Comparison of ENCODE assay signal across 10 mouse cellular contexts in the genomic region with DNA sequence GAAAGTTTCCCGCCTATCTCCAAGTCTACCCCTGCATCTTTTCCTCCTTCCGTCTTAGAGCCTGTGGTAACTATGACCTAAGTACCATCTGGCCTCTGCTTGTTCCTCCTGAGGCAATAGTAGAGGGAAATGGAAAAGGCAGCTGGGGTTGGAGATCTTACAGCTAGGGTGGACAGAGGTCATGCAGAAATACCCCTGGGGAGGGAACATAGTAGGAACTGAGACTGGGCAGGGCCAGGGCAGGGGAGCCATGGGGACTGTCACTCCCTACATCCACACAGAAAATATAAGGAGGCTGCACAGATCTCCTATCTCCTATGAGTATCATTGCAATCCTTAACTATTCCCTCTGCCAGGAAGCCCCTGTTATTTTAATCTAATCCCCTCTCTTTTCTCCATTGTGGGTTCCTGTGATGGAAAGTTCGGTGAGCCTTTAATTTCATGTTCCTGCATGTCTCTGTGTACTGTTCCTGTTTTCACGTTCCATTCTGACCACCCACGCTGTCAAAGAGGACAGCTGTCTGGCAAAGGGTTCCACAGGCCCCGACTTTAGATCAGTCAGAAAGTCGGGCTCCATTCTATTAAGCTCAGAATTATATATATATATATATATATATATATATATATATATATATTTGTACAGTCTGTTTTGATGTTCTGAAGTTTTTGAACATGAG. TPM values are rescaled to one million over a fixed set of nuclear protein-coding genes. Genes with fewer than 3 reads are reported as not detected.
DNase-seq lines count a peak whose midpoint lies in the region; ATAC-seq and TF ChIP-seq lines count a peak whose summit lies in the region.
"Had no signal": no experiment of that assay in that cellular context is flagged by ENCODE, and none has a peak within 500 bp of the region (broad histone marks: within the 10 kb centered on the region; RNA-seq: fewer than 3 reads in every experiment).

No protein-coding gene starts in this region.

- peak; percentile 27 for DNase-seq in adrenal gland, adult 2 months
- DNase-seq in adrenal gland, postnatal 25 days, result no peak
- DNase-seq in testis, postnatal 14 days (ENCODE audit: low spot score), result no peak
- no peak for DNase-seq in frontal cortex, adult 2 months (ENCODE audit: extremely low spot score in 1 of 2, low spot score in 1 of 2)
- DNase-seq: cerebellum, postnatal 25 days; kidney, postnatal 4 days had no signal

- no peak overlapping the region for H3K9ac ChIP-seq in liver, embryonic 16.5 days (ENCODE audit: low read depth, low read length)
- H3K9ac ChIP-seq in stomach, embryonic 16.5 days (ENCODE audit: low read length), result no peak overlapping the region
- H3K9ac ChIP-seq in neural tube, embryonic 15.5 days (replicated peaks), result no peak overlapping the region

- H3K36me3 ChIP-seq in testis, adult 2 months (ENCODE audit: control insufficient read depth, insufficient read depth, low read length), result no peaks in the 10 kb centered on the region
- no peaks in the 10 kb centered on the region for H3K36me3 ChIP-seq in liver, embryonic 16.5 days (ENCODE audit: control insufficient read depth, insufficient read depth)
- no peaks in the 10 kb centered on the region for H3K36me3 ChIP-seq in stomach, embryonic 16.5 days (ENCODE audit: control insufficient read depth, insufficient read depth, low read length)
- no peaks in the 10 kb centered on the region for H3K36me3 ChIP-seq in neural tube, embryonic 15.5 days

- no peaks in the 10 kb centered on the region for H3K27me3 ChIP-seq in testis, adult 2 months (ENCODE audit: control insufficient read depth, insufficient read depth, low read length)
- no peaks in the 10 kb centered on the region for H3K27me3 ChIP-seq in liver, embryonic 16.5 days (ENCODE audit: control insufficient read depth, insufficient read depth, low read depth, low read length)
- H3K27me3 ChIP-seq in stomach, embryonic 16.5 days (ENCODE audit: control insufficient read depth, insufficient read depth, low read length), result no peaks in the 10 kb centered on the region
- H3K27me3 ChIP-seq in neural tube, embryonic 15.5 days (replicated peaks), result no peaks in the 10 kb centered on the region

- H3K27ac ChIP-seq in testis, adult 2 months (ENCODE audit: control insufficient read depth, insufficient read depth, low read depth, low read length), result 0 out of 2 replicates have a peak overlapping the region, but pooled peaks have one; percentile 25
- H3K27ac ChIP-seq in liver, embryonic 16.5 days (ENCODE audit: low read length), result no peak overlapping the region
- peak overlapping the region; percentile 58; the same call in 1 of the 2 replicates for H3K27ac ChIP-seq in stomach, embryonic 16.5 days (ENCODE audit: low read length)
- no peak overlapping the region for H3K27ac ChIP-seq in neural tube, embryonic 15.5 days (replicated peaks)

- H3K4me2 ChIP-seq in liver, embryonic 16.5 days (ENCODE audit: low read depth, low read length), result no peak overlapping the region
- H3K4me2 ChIP-seq in stomach, embryonic 16.5 days (ENCODE audit: low read depth, low read length), result no peak overlapping the region
- H3K4me2 ChIP-seq in neural tube, embryonic 15.5 days, result no peak overlapping the region

- TF ChIP-seq POLR2A in testis, adult 2 months (IDR thresholded peaks at IDR 0.05; ENCODE audit: control insufficient read depth, low read depth, low read length), result no peak

- H3K9me3 ChIP-seq in liver, embryonic 16.5 days (replicated peaks; ENCODE audit: control insufficient read depth, low read length), result no peaks in the 10 kb centered on the region
- H3K9me3 ChIP-seq in stomach, embryonic 16.5 days (replicated peaks; ENCODE audit: control insufficient read depth, low read length), result no peaks in the 10 kb centered on the region
- no peaks in the 10 kb centered on the region for H3K9me3 ChIP-seq in neural tube, embryonic 15.5 days (replicated peaks)

- H3K4me3 ChIP-seq in testis, adult 2 months (ENCODE audit: control insufficient read depth, low read depth, low read length), result no peak overlapping the region
- H3K4me3 ChIP-seq in liver, embryonic 16.5 days (ENCODE audit: low read depth, low read length), result no peak overlapping the region
- H3K4me3 ChIP-seq in stomach, embryonic 16.5 days (replicated peaks; ENCODE audit: low read length), result no peak overlapping the region
- H3K4me3 ChIP-seq in neural tube, embryonic 15.5 days (replicated peaks), result no peak overlapping the region

- no peak for TF ChIP-seq CTCF in testis, adult 2 months (IDR thresholded peaks at IDR 0.05; ENCODE audit: control insufficient read depth, insufficient read depth, insufficient replicate concordance, low read depth, low read length)

- peaks cover 2% of the 10 kb centered on the region for H3K4me1 ChIP-seq in testis, adult 2 months (ENCODE audit: control insufficient read depth, insufficient read depth, low read length)
- H3K4me1 ChIP-seq in liver, embryonic 16.5 days (ENCODE audit: control insufficient read depth, low read depth, low read length), result no peaks in the 10 kb centered on the region
- H3K4me1 ChIP-seq in stomach, embryonic 16.5 days (ENCODE audit: control insufficient read depth, insufficient read depth, low read length), result peaks cover 9% of the 10 kb centered on the region; the same call in 1 of the 2 replicates
- H3K4me1 ChIP-seq in neural tube, embryonic 15.5 days, result no peaks in the 10 kb centered on the region

- ATAC-seq in liver, embryonic 16.5 days (ENCODE audit: low read depth), result peak; percentile 30
- ATAC-seq in stomach, embryonic 16.5 days (ENCODE audit: insufficient read depth, low FRiP score), result peak; percentile 23; the same call in 1 of the 2 replicates
- ATAC-seq in neural tube, embryonic 15.5 days (ENCODE audit: low FRiP score), result no peak

- 35% methylated on average over 7 of the region's 7 CpGs for WGBS in liver, embryonic 16.5 days (ENCODE audit: insufficient replicate concordance)
- 46% methylated on average over 7 of the region's 7 CpGs for WGBS in stomach, embryonic 16.5 days
- 77% methylated on average over 7 of the region's 7 CpGs for WGBS in neural tube, embryonic 15.5 days

RNA-seq across cellular contexts. Expression of a gene that starts 19.0 kb away (rescaled TPM):
- 1 to 10 TPM; 3.2 to 7.9 TPM for total RNA-seq in adrenal gland, adult 2 months (2021)
- polyA plus RNA-seq in adrenal gland, adult 2 months (2012; rRNA removed), result 4.5 and 4.9 TPM in 2 replicates
- total RNA-seq in adrenal gland, postnatal 25 days (2021), result 1.9 and 3.4 TPM in 2 replicates
- 9.8 and 13.1 TPM in 2 replicates for polyA plus RNA-seq in testis, adult 2 months (2012; rRNA removed)
- 1.0 and 1.1 TPM in 2 replicates for polyA plus RNA-seq in liver, embryonic 16.5 days (2015; fragmentation: Nextera tagmentation; extraction: Ambion mirVana)
- polyA plus RNA-seq in stomach, embryonic 16.5 days (2015; fragmentation: Nextera tagmentation; extraction: Ambion mirVana), result 0.59 and 0.91 TPM in 2 replicates
- 1.1 and 1.8 TPM in 2 replicates for polyA plus RNA-seq in frontal cortex, adult 2 months (2012; rRNA removed)
- polyA plus RNA-seq in neural tube, embryonic 15.5 days (2015; fragmentation: Nextera tagmentation; extraction: Ambion mirVana), result 0.36 and 0.38 TPM in 2 replicates

RNA-seq across cellular contexts. Expression of a gene that starts 25.4 kb away (rescaled TPM):
- total RNA-seq in adrenal gland, adult 2 months (2021), result 1 to 10 TPM in 1 of 2 experiments, under 1 TPM in 1; 0.78 to 3.8 TPM
- polyA plus RNA-seq in adrenal gland, adult 2 months (2012; rRNA removed), result 7.4 and 7.9 TPM in 2 replicates
- total RNA-seq in adrenal gland, postnatal 25 days (2021), result 2.9 and 3.6 TPM in 2 replicates
- polyA plus RNA-seq in testis, adult 2 months (2012; rRNA removed), result 66.1 and 68.5 TPM in 2 replicates
- 0.81 and 2.5 TPM in 2 replicates for polyA plus RNA-seq in liver, embryonic 16.5 days (2015; fragmentation: Nextera tagmentation; extraction: Ambion mirVana)
- polyA plus RNA-seq in stomach, embryonic 16.5 days (2015; fragmentation: Nextera tagmentation; extraction: Ambion mirVana), result 51.6 and 55.3 TPM in 2 replicates
- 13.3 and 16.3 TPM in 2 replicates for polyA plus RNA-seq in frontal cortex, adult 2 months (2012; rRNA removed)
- polyA plus RNA-seq in neural tube, embryonic 15.5 days (2015; fragmentation: Nextera tagmentation; extraction: Ambion mirVana), result 38.9 TPM in 2 replicates

RNA-seq across cellular contexts. Expression of a gene that starts 43.7 kb away (rescaled TPM):
- 100 to 1,000 TPM in 1 of 2 experiments, 10 to 100 TPM in 1; 60.9 to 108 TPM for total RNA-seq in adrenal gland, adult 2 months (2021)
- polyA plus RNA-seq in adrenal gland, adult 2 months (2012; rRNA removed), result 89.5 and 121 TPM in 2 replicates
- total RNA-seq in adrenal gland, postnatal 25 days (2021), result 80.7 and 88.8 TPM in 2 replicates
- 7.6 and 16.5 TPM in 2 replicates for polyA plus RNA-seq in testis, adult 2 months (2012; rRNA removed)
- 112 and 113 TPM in 2 replicates for polyA plus RNA-seq in liver, embryonic 16.5 days (2015; fragmentation: Nextera tagmentation; extraction: Ambion mirVana)
- polyA plus RNA-seq in stomach, embryonic 16.5 days (2015; fragmentation: Nextera tagmentation; extraction: Ambion mirVana), result 377 and 446 TPM in 2 replicates
- polyA plus RNA-seq in frontal cortex, adult 2 months (2012; rRNA removed), result 19.1 and 19.9 TPM in 2 replicates
- polyA plus RNA-seq in neural tube, embryonic 15.5 days (2015; fragmentation: Nextera tagmentation; extraction: Ambion mirVana), result 140 and 198 TPM in 2 replicates

Comparison
In these comparisons a context has a peak if more than half of its experiments do, and no peak if none do; other contexts are left out.
1. H3K27ac ChIP-seq: peak in testis, adult 2 months (single experiment) and stomach, embryonic 16.5 days (single experiment); none in liver, embryonic 16.5 days (single experiment) and neural tube, embryonic 15.5 days (single experiment).